Mouse (Mus musculus): ENCODE measurements around the gene Mamdc4.
"Not testable (repeated sequence)": the region's sequence is repeated elsewhere in the genome, so short reads cannot be mapped to it uniquely, and the experiment has no call there.

DNA sequence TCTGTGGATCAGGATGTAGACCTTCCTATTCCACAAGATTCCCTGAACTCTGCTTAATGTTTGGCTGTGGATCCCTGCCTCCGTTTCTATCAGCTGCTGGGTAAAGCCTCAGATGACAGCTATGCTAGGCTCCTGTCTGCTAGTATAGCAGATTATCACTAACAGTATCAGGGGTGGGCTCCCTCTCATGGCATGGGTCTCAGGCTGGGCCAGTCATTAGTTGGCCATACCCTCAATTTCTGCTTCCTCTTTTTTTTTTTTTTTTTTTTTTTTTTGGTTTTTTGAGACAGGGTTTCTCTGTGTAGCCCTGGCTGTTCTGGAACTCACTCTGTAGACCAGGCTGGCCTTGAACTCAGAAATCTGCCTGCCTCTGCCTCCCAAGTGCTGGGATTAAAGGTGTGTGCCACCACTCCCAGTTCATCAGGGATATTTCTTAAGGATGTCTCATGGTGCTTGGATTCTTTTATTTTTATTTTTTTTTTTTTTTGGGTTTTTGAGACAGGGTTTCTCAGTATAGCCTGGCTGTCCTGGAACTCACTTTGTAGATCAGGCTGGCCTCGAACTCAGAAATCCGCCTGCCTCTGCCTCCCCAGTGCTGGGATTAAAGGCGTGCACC lies 21.4 kb downstream of the Mamdc4 start:
- TF ChIP-seq CTCF (conservative IDR thresholded peaks at IDR 0.05; ENCODE audit: low read length); POU5F1 (IDR thresholded peaks at IDR 0.05; ENCODE audit: borderline replicate concordance, low read length); NANOG (IDR thresholded peaks at IDR 0.05; ENCODE audit: borderline replicate concordance, low read length): not testable (repeated sequence)

All from E14TG2a.4 (cell line).